Mouse (Mus musculus): ENCODE results near the gene Rock2.

Gene Rock2

DNA sequence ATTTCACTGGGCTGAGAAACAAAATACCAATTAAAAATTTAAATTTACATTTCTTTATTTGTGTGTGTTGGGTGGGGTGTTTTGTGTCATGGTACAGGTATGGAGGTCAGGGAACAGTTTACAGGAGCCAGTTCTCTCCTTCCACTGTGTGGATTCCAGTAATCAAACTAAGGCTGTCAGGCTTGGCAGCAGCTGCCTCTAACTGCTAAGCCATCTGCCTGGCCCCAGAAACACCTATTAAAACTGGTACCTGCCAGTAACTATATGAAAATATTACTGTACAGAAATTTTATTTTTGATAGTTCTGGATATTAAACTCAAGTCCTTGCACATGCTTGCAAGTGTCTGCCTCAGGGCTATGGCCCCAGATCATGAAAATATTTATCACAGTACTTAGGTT, 4.1 kb downstream of the Rock2 start:
- no peak for DNase-seq (ENCODE audit: low read depth, low spot score)

DNA sequence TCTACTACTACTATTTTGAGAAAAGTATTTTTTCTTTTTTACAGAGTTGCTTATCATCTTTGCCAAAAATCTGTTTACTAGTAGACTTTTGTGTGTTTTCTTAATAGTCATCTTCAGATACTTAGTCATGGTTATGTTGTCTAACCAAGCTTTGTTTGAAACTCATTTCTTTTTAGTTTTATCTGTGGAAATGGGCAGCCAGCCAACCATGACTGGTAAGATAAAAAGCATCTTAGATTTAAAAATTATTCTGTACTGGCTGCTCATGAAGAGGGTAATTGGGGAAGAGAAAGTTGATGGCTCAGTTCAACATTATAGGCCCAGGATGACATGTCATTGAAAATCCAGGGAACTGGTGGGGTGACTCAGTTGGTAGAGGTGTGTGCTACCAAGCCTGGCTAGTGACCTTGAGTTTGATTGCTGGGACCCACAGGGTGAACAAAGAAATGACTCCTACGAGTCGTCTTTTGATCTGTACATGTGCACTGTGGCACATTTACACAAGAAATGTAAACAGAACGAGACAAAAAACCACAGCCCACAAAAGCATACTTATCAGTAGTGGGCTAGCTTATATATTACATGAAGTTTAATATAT, 6.0 kb downstream of the Rock2 start:
- no peak for DNase-seq (ENCODE audit: low read depth, low spot score)

DNA sequence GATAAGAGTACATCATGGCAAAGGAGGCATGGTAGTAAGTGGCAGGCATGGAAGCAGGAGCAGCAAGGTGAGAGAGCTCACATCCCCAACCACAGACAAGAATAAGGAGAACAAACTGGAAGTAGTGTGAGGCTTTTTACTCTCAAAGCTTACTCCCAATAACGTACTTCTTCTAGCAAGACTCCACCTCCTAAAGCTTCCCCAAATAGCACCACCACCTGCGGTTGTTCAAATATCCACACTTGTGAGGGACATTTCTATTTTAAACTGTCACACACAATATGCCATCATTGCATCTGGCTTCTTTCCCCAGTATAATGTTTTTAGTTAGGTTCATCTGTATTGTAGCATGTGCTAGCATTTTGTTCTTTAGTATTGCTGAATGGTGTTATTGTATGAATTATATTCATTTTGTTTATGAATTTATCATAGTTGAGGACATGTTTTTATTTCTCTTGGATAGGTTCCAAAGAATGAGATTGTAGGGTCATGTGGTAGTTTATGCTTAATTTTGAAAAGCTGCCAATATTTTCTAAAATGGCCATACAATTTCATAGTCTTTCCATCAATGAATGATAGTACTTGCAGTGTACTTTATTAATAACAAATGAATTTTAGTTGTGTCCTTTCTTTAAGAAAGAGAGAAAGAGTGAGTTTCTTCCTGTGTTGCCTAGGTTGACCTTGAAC, 9.4 kb downstream of the Rock2 start:
- DNase-seq (ENCODE audit: low read depth, low spot score): no peak

DNA sequence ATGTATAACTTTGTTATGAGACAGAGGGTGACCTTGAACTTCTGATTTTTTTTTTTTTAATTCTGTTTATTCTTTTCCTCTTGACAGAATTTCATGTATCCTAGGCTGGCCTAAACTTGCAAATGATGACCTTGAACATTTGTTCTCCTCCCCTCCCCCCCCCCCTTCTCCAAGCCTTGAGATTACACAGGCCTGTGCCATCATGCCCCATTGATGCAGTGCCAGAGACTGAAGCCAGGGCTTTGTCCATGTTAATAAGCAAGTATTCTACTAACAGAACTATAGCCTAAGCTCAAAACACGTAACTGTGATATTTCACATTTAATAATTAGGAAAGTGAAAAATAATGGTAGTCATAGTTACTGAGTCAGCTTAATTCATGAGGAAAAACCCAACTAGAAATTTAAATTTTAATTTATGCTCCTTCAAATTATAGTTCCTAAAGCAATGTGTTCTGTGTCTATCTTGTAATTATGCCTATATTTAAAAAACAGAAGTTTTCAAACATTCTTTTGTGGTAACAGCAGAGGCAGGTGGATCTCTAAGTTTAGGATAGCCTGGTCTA, 12.7 kb downstream of the Rock2 start:
- DNase-seq (ENCODE audit: low read depth, low spot score): no peak

DNA sequence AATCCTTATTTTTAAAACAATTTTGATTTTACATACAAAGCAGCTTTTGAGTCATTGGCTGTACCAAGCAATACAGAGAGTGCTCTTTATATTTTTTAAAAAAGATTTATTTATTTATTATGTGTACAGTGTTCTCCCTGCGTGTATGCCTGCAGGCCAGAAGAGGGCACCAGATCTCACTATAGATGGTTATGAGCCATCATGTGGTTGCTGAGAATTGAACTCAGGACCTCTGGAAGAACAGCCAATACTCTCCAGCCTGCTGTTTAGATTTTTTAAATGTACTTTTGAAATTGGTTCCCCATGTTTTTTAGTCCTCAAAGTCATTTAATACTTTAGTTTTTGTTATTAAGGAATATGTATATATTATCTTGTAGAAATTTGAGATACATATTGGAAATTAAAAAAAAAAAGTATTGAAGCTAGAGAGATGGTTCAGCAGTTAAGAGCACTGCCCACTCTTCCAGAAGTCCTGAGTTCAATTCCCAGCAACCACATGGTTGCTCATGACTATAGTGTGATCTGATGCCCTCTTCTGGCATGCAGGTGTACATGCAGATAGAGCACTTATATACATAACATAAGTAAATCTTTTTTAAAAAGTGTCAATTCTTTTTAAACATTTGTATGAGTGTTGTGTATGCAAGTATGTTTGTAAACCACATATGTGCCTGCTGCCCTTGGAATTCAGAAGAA, 13.4 kb downstream of the Rock2 start:
- DNase-seq (ENCODE audit: low read depth, low spot score): no peak

DNA sequence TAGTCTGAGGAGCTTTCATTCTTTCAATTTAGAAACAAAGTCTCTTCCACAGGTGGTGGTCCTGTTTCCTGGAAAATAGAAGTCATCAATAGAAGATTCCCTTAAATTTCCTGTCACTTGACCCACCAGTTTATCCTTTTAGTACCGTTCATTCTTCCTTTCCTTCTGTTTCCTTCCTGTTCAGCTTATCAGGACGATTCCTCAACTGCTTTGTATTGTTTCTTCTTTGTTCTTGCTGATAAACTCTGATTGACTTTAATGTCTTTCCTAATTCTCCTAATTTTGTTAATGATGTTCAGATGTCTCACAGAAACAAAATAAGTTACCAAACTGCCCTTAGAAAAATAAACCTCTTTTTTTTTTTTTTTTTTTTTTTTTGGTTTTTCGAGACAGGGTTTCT, 16.8 kb downstream of the Rock2 start:
- no peak for DNase-seq (ENCODE audit: low read depth, low spot score)

DNA sequence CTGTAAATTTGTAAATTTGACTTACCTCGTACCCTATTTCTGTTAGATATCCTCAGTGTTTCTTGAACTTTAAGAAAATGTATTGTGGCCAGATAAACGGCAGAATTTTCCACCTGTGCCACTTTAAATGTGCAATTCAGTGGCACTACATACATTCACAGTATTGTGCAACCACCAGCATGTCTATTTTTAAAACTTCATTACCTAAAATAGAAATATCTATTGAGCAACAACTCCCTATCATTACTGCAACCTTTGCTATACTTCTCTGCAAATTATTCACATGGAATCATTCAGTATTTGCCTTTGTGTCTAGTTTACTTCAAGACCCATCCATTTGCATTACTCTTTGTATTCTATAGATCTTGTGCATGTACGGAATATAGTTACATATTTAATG, 17.9 kb downstream of the Rock2 start:
- DNase-seq (ENCODE audit: low read depth, low spot score): no peak

DNA sequence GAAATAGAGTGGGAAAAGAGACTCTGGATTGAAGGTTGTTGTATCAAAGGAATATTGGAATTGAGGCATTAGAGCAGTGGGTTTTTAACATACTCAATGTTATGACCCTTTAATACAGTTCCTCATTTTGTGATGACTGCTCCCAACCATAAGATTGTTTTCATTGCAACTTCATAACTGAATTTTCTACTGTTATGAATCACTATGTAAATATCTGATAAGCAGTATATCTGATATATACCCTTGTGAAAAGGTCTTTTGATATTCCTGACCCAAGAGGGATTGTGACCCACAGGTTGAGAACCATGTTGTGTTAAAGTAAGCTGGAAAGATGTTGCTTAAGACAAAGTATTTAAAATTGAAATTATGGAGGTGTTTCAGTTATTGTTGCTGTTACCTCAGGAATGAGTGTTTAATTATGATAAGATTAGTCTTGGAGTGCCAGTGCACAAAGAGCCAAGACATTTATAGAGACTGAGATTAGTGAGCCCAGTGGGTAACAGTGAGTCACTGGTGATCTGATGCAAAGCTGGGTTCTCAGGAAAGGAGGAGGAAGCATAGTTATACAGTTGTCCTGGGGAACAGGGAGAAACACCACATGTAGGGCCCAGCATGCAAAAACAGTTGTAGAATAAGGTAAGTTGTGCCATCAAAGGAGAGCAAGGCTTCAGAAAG, 25.6 kb downstream of the Rock2 start:
- DNase-seq (ENCODE audit: low read depth, low spot score): no peak

DNA sequence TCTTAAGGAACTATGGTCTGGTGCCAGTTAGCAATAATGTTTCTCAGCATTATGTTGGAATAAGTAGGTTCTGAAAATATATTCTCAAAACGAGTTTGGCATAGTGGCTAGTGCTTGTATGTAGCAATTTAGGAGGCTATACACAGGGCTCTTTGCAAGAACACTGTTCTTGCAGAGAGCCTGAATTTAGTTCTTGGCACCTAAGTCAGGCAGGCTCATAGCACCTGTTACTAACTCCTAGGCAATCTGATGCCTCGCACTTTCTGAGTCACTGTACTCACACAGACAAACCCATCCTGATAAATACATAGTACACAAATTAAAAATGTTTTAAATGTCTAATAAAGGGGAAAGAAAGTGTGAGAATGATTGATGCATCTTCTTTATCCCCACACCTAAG, 33.2 kb downstream of the Rock2 start:
- no peak for DNase-seq (ENCODE audit: low read depth, low spot score)

DNA sequence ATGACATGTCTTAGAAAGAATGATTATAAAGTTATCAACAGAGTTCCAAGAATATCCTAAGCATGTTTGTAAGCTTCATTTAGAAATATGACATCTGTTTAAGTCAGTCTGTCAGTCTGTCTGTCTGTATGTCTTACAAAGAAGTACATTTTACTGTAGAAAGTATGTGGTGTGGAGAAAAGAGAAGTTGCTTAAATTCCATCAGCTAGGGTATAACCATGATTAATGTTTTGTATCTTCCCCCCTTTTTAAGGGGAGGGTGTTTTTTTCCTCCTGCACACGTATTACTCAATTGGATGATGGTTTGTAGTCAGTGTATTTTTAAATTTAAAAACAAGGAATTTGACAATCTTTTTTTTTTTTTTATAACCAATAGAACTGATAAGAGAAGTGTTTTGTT, 39.7 kb downstream of the Rock2 start:
- DNase-seq (ENCODE audit: low read depth, low spot score): no peak

DNA sequence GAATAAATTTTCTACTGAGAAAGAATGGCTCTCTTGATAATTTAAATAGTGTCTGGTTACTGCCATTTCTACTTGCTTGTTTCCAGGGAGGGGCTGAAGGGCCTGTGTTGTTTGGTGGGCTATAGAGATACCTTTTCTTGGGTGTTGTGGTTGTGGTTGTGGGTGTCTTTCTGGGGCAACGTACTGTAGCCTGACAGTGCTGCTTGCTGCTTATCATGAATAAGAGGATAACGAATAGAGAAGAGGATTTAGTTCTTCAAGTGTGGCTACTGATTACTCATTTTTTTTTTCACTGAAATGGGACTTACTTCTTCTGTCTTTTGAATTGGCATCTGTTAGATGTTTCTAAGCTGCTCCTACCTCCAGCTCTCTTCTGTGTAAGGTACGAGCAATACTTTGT, 47.3 kb downstream of the Rock2 start:
- DNase-seq (ENCODE audit: low read depth, low spot score): no peak

DNA sequence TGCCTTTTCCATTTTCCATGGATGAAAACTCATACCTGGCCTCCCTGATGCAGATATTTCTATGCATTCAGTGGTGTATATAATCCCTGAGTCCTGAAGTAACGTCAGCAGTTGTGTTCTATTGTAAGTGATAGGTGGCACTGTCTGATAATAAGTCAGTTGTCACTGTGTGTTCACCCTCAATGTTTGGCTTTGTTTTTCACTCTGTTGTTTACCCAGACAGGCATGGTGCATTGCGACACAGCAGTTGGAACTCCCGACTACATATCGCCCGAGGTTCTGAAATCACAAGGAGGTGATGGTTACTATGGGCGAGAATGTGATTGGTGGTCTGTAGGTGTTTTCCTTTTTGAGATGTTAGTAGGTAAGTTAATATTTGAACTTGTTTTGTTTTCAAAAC, 53.5 kb downstream of the Rock2 start:
- DNase-seq (ENCODE audit: low read depth, low spot score): no peak

DNA sequence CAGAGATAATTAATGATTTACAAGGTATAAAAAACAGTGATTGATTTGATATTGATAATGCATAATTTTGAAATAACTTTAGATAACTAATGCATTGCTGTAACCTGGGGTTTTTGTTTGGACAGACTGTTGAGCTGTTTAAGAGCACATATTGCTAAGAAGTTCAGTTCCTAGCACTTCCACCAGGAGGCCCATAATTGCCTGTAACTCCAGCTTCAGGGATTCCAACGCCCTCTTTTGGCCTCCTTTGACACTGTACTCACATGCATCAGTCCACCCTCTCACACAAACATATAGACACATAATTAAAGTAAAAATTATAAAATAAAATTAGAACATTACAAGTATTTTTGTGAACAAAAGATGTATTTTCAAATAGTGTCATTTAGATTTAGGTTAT, 64.2 kb downstream of the Rock2 start:
- peak; percentile 26 for DNase-seq (ENCODE audit: low read depth, low spot score)

DNA sequence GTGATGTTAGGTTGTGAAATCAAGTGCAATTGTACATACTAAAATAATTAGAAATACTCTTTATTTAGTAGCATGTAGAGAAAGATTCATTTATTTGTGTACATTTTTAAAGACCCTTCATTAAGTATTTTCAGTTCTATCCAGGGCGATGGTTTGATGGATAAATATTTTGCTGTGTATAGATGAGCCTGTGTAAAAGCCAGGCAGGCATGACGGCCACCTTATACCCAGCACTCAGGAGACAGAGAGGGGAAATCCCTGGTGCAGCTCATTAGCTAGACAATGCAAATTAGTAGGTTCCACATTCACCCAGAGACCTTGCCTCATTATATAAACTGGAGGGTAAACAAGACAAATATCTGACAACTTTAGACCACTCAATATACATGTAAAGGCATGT, 68.7 kb downstream of the Rock2 start:
- no peak for DNase-seq (ENCODE audit: low read depth, low spot score)

DNA sequence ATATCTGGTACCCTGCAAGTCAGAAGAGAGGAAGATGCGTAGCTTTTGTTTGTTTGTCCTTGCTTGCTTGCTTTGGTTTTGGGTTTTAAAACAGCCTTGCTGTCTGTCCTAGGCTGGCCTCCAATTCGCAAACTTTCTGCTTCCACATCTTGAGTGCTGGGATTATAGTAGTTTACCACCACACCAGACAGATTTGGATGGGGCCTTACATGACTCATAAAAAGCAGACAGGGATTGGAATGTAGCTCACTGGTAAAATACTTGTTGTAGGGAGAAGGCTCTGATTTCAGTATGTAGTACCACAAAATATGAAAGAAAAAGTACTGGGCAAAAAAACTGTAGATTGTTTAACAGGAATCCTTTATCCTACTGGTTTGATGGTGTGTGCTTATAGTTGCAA, 72.1 kb downstream of the Rock2 start:
- DNase-seq (ENCODE audit: low read depth, low spot score): no peak

DNA sequence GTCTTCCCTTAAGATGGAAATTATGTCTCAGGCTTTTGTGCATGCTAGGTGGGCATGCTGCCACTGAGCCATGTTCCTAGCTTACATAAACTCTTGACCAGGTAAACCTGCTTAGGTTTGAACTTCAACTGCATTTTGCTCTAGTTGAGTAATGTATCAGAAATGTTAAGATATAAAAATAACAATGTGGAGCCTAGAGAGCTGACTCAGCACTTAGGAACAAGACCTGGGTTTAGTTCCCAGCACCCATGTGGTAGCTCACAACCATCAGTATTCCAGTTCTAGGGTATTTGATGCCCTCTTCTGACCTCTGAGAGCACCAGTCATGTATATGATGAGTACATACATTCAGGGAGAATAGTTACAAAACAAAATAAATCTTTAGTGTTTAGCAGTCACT, 82.4 kb downstream of the Rock2 start:
- no peak for DNase-seq (ENCODE audit: low read depth, low spot score)

DNA sequence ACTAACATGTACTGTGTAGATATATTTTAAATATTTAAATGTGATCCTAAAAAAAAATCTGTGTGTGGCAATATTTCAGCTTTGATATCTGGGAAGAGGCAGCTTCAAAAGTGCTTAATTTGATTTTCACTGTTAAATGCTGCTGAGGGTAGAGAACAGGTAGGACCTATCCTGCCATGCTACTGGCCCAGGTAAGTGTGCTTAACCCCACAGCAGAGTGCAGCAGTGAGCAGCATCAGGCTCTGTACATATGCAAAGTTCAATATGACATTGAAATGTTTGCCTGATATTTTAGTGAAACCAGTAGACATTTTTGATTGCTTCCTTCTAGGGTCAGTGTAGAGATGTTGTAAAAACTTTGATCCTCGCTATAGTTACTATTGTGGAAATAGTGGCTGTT, 91.1 kb downstream of the Rock2 start:
- no peak for DNase-seq (ENCODE audit: low read depth, low spot score)

DNA sequence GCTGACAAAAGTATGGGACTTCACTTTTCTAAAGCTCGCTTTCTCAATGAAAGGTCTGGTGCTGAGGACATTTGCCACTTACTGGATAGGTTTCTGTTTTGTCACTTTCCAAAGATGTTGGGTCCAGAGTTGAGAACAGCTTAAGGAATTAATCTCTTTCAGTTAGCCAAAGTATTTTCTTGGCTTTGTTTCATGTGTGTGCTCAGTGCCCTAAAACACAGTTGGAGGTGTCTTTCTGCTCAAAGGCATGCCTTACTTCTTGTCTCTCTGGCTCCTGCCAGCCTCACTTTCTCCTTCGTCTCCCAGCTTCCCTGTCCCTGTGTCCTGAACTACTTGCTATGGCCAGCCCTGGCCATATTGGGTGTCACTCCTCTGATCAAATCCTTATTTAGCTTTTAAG, 96.7 kb downstream of the Rock2 start:
- no peak for DNase-seq (ENCODE audit: low read depth, low spot score)

DNA sequence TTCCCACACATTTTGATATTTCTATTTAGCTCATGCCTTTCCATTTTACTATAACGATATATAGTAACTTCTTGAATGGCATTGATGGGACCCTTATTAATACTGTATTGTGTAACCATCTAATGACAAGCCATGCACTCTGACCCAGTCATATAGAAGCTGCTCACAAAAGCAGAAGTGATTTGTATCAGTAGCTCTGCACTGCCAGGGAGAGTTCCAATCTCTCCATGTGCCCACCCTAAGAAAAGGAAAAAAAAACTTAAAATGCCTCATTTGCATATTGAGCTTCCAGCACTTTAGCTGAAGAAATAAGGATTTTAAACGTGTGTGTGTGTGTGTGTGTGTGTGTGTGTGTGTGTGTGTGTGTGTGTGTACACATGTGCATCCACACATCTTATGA, 97.7 kb downstream of the Rock2 start:
- no peak for DNase-seq (ENCODE audit: low read depth, low spot score)

DNA sequence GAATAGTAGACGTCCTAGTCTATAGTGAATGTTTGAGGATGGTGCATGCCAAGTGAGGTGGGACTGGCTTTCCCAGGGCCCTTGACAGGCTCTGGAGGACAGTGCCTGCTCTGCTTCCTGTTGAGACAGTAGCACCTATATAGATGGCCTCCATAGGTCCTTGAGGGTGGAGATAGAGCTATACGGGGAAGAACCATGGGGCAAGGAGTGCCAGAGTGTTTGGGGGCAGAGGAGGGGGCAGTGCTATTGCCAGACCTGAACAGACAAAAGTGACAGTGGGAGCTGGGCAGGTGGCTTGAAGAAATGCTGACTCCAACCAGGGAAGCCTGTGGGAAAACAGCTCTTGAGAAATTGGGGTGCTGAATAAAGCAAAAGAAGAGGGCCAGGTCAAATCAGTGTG, 99.6 kb downstream of the Rock2 start:
- DNase-seq (ENCODE audit: low read depth, low spot score): no peak

DNA sequence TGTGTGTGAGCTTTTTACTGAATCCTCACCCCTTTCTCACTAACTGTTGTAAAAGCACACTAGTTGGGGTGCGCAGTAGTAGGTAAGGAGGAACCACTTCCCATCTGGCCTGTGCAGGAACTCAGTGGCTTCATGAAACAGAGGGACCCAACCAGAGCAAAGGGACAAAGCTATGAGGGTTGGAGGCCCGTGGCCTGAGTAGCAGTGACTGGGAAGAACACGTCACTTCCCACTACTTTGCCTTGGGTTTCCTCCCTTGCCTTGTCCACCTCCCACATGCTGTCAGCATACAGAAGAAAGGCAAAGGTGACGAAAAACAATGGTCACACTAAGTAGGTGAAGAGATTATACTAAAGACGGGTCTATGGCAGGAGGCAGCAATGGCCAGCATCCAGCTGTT, 101.6 kb downstream of the Rock2 start:
- DNase-seq (ENCODE audit: low read depth, low spot score): no peak

DNA sequence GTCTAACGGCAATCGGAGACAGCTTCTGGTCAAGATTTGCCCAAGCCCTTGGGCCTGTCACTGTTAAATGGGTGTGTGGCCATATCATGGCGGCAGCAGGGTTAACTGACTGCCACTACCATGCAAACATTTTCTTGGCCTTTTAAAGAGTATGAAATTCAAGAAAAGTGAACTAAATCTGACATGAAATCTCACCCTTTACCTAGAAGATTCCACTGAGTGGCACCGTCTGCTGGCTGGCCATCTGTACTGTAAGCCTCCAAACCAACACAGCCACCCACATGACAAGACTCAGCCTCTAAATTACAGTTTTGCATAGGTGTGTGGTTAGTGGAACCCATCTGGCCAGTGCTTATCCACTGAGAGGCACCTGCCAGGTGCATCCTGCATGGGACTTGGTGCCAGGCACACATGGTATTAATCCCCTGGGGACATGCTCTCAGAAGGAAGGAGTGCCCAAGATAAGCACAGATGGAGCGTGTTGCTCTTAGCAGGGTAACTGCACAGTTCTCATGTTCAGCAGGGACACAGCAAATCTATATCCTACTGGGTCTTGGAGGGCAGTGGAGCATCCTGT, 102.3 kb downstream of the Rock2 start:
- DNase-seq (ENCODE audit: low read depth, low spot score): no peak
